Mouse (Mus musculus) WW6 (cell line): ENCODE data around the gene Commd1.

Experiments used
- DNase-seq: peaks from one replicate; pipeline ENCODE4 v3.0.0-alpha.2; 2013; ENCODE audit warnings: low read depth, low spot score

Gene Commd1

DNA sequence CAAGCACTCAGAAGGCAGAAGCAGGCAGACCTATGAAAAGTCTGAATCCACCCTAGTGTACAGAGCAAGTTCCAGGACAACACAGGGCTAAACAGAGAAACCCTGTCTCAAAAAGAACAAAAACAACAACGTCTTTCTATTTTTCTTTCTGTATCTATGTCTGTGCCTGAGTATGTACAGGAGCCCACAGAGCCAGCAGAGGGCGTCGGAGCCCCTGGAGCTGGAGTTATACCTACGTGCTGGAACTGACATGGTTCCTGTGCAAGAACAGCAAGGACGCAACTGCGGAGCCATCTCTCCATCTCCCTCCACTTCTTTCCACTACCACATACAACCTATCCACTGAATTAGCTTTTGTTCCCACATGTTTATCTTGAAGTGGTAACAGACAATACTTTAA is 32.1 kb downstream of the Commd1 start:
- no peak for DNase-seq

DNA sequence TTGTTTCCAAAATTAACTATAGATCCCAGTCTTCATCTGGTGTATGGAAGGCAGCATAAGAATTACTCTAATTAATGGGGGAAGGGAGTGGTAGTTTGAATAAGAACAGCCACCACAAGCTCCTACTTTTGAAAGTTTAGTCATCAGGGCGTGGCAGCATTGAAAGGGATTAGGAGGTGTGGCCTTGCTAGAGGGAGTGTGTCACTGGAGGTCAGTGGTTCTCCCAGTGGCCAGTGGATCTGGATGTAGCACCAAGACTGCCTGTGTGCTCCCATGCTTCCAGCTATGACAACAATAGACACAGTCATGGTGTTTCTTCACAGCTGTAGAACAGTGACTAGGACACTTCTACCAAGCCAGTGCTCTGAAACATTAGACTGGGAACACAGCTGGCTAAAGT is 33.1 kb downstream of the Commd1 start:
- DNase-seq: no peak

GRCm38 (mm10) chr11:22938983-22939382 is 43.2 kb downstream of the Commd1 start:
- no peak for DNase-seq

DNA sequence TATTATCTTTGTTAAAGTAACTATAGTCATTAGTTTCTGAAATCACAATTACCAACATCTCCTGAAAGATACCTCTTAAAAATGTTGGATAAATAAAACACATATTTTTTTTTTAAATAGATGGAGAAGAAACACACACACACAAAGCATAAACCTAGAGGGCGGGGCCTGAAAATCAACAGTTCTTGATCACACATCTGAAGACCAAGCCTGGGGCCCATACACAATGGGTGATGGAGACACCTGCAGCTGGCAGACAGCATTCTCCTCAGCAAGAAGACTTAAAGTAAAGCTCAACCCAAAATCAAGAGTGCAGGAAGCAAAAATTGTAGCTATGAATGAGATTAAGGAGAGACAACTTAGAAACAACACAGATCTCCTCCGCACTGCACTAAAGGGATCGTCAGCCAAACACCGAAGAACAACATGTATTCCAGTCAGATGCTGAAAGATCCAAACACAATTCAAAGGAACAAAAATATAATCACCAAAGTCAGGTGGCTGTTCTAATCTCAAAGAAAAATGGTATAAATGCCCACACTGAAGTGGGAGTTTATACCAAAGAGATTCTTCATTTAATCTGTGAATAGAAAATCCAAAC is 44.4 kb downstream of the Commd1 start:
- no peak for DNase-seq

GRCm38 (mm10) chr11:22936446-22937125 is 45.6 kb downstream of the Commd1 start:
- DNase-seq: no peak

GRCm38 (mm10) chr11:22932167-22932566 is 50.0 kb downstream of the Commd1 start:
- no peak for DNase-seq

GRCm38 (mm10) chr11:22931320-22931905 is 50.8 kb downstream of the Commd1 start:
- no peak for DNase-seq

GRCm38 (mm10) chr11:22930129-22930528 is 52.1 kb downstream of the Commd1 start:
- DNase-seq: no peak

DNA sequence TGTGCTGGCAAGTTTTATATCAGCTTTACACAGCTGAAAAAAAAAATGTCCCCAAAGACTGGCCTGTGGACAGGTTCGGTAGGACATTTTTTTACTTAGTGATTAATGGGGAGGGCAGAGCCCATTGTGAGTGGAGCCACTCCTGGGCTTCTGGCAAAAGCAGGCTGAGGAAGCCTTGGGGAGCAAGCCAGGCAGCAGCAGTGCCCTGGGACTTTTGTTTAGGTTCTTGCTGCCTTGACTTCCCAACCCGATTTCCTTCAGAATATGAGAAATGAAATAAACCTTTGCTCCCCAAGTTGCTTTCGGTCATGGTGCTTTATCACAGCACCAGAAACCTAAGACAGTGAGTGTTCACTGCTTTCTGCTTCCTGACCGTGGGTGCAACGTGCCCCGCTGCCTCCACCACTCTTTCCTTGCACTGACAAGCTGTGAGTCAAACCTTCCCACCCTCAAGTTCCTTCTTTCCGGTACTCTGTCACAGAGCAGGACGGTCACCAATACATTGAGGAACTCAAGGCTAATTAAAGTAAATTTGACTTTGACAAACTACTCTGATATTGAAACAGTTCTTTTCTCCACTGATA is 53.5 kb downstream of the Commd1 start:
- no peak for DNase-seq

DNA sequence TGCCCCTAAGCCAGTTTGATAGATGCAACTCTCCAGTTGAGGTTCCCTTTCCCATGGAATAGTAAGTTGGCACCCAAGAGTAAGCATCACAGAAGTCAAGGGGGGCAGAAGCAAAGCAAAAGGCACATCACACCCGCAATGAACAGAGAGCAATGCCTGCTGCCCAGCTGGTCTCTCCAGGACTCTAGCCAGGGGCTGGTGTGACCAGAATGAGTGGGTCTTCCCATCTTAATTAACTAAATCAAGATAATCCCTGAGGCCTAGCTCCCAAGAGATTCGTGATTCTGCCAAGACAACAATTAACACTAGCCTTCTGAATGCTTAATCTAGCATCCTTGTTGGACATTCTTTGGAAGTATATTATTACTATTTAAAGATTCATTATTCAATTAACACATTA is 58.6 kb downstream of the Commd1 start:
- DNase-seq: no peak

- no peak for DNase-seq
Observed at GRCm38 (mm10) chr11:22922546-22922945, 59.6 kb downstream of the Commd1 start.

- DNase-seq: no peak
Observed at GRCm38 (mm10) chr11:22919336-22919735, 62.8 kb downstream of the Commd1 start.

- DNase-seq: no peak
Observed at GRCm38 (mm10) chr11:22917786-22918185, 64.4 kb downstream of the Commd1 start.

DNA sequence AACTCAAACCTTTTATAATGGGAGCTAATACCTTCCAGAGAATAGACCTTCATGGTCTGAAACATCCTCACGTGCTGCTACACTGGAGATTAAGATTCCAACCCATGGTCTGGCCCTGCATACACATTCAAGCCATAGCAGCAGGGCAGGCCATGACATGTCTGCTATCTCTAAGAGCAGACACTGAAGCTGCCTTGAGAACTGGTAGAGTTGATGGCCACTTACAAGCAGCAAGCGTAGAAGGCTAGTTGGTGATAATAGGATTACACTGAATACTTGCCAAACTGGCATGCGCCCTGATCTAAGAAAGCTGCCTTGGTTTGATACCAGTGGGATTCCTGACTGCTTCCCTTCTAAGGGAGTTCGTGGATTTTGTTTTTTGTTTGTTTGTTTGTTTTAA is 68.4 kb downstream of the Commd1 start:
- DNase-seq: no peak

DNA sequence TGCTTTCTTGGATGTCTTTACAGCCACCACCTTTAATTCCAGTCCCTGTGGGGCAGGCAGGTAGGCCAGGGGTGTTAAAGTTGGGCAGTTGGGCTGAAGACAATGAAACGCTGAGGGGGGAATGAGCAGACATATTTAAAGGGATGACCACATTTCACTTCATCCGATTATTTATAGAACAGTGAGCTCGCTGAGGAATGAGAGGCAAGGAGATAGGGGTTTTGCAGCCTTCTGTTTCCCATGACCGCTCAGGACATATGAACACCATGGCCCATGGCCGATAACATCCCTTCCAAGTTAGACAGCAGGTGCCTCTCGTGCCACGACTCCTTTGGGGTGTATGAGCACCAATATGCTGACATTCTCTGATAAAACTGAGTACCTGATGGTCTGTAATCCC is 70.4 kb downstream of the Commd1 start:
- DNase-seq: no peak

- DNase-seq: no peak
Observed at GRCm38 (mm10) chr11:22906453-22906865, 75.7 kb downstream of the Commd1 start.

DNA sequence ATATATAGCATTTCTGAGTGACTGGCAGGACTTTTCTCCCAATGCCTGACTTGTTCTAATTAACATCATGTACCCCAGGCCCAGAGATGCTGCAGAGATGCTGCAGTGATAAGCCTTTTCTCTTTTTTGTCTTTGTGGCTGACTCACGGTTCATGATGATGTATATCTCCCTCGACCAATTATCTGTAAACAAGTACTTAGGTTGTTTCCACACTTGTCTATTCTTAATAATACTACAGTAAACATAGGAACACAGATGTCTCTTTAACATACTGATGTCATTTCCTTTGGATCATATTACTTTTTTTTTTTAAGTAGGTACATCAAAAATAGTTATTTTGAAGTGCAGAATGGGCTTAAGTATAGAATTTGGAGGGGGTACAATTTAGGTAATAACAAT is 79.3 kb downstream of the Commd1 start:
- DNase-seq: no peak

- no peak for DNase-seq
Observed at GRCm38 (mm10) chr11:22900041-22900440, 82.1 kb downstream of the Commd1 start.

GRCm38 (mm10) chr11:22897642-22898041 is 84.5 kb downstream of the Commd1 start:
- no peak for DNase-seq

- DNase-seq: no peak
Observed at GRCm38 (mm10) chr11:22897127-22897526, 85.1 kb downstream of the Commd1 start.

DNA sequence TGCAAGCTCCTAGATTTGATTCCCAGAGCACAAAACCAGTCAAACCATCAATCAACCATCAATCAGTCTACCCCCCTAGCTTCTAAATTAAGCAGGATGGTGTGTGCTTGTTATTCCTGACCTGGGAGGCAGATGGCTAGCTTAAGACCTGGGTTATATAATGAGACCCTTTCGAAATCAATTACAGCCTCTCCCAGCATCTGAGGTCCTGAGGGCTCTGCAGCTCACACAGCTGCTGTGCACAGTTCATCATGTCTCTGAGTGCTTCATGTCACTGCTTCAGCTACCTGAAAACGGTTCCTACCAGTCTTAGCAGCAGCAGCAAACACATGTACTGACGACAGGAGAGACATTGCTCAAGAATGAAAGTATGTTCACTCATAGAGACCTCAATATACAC is 89.1 kb downstream of the Commd1 start:
- no peak for DNase-seq

DNA sequence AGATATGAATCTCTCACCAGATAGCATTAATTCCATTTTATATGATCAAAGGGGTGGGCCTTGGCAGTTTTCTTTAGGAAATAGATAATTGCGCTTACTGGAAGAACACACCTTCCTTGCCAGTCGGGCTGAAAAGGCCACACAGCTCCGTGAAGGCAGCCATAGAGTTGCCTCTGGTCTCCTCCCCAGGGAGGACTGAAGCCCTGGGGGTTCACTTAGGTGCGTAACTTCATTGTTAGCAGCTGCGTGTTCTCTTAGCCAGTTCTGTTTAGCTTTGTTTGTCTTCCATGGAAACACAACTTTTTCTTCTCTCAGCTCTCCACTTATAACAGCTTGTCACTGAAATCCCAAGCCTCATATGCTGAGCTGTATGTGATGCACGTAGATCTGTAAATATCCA is 89.7 kb downstream of the Commd1 start:
- DNase-seq: no peak

GRCm38 (mm10) chr11:22891876-22892275 is 90.3 kb downstream of the Commd1 start:
- no peak for DNase-seq
